Mouse (Mus musculus) hindlimb bud, embryonic 11.5 days (tissue): ENCODE data around the gene Muc4.

ENCODE experiments used
- DNase-seq: peaks from one replicate; pipeline ENCODE4 v3.0.0-alpha.2; 2012; ENCODE audit warnings: low read depth, low spot score; ENCODE audit errors: extremely low spot score

The Muc4 gene

GRCm38 (mm10) chr16:32735586-32735985 lies at the start of gene Muc4:
Gene Muc4, plus strand, starts transcription at chr16:32735886.
- no peak for DNase-seq

- DNase-seq: no peak
Measured at GRCm38 (mm10) chr16:32685998-32686397, 49.7 kb upstream of the Muc4 start.

- no peak for DNase-seq
Measured at GRCm38 (mm10) chr16:32687221-32687620, 48.5 kb upstream of the Muc4 start.

GRCm38 (mm10) chr16:32688770-32689169 lies 46.9 kb upstream of the Muc4 start:
- DNase-seq: no peak

GRCm38 (mm10) chr16:32689501-32689900 lies 46.2 kb upstream of the Muc4 start:
- DNase-seq: peak; percentile 61

- DNase-seq: no peak
Measured at GRCm38 (mm10) chr16:32696841-32697464, 38.7 kb upstream of the Muc4 start.

GRCm38 (mm10) chr16:32697665-32698446 lies 37.8 kb upstream of the Muc4 start:
- no peak for DNase-seq

- no peak for DNase-seq
Measured at GRCm38 (mm10) chr16:32698550-32698949, 37.1 kb upstream of the Muc4 start.

- DNase-seq: no peak
Measured at GRCm38 (mm10) chr16:32703312-32703912, 32.3 kb upstream of the Muc4 start.

GRCm38 (mm10) chr16:32705606-32706005 lies 30.1 kb upstream of the Muc4 start:
- no peak for DNase-seq

- no peak for DNase-seq
Measured at GRCm38 (mm10) chr16:32707111-32707823, 28.4 kb upstream of the Muc4 start.

- DNase-seq: no peak
Measured at GRCm38 (mm10) chr16:32707824-32708456, 27.7 kb upstream of the Muc4 start.

GRCm38 (mm10) chr16:32708457-32709033 lies 27.1 kb upstream of the Muc4 start:
- DNase-seq: no peak

GRCm38 (mm10) chr16:32709116-32709515 lies 26.6 kb upstream of the Muc4 start:
- no peak for DNase-seq

GRCm38 (mm10) chr16:32710426-32711070 lies 25.1 kb upstream of the Muc4 start:
- DNase-seq: no peak

GRCm38 (mm10) chr16:32712202-32712601 lies 23.5 kb upstream of the Muc4 start:
- DNase-seq: no peak

GRCm38 (mm10) chr16:32713556-32713955 lies 22.1 kb upstream of the Muc4 start:
- DNase-seq: no peak

- no peak for DNase-seq
Measured at GRCm38 (mm10) chr16:32715364-32715763, 20.3 kb upstream of the Muc4 start.

- no peak for DNase-seq
Measured at GRCm38 (mm10) chr16:32723163-32723562, 12.5 kb upstream of the Muc4 start.

- no peak for DNase-seq
Measured at GRCm38 (mm10) chr16:32723767-32724166, 11.9 kb upstream of the Muc4 start.
